Mouse (Mus musculus): ENCODE measurements around the gene Kcnj4. TPM values are rescaled to one million over a fixed set of nuclear protein-coding genes. Genes with fewer than 3 reads are reported as not detected.

The Kcnj4 gene
- polyA plus RNA-seq, 1 experiment from 2014 or later: 0.09 TPM

GRCm38 (mm10) chr15:79509998-79510397 lies 5.0 kb upstream of the Kcnj4 start:
- ATAC-seq (ENCODE audit: borderline replicate concordance, extremely low read depth, low FRiP score, low TSS enrichment): no peak
- H3K27me3 ChIP-seq: peaks cover 97% of the 10 kb centered on the region

GRCm38 (mm10) chr15:79507055-79507828 lies 2.2 kb upstream of the Kcnj4 start:
- peaks cover 28% of the 10 kb centered on the region for H3K4me1 ChIP-seq
- no peaks in the 10 kb centered on the region for H3K36me3 ChIP-seq

More at GRCm38 (mm10) chr15:79509998-79510397, 5.0 kb upstream of the Kcnj4 start:
- WGBS: 20% methylated on average over 6 of the region's 6 CpGs
- Histone ChIP-seq H3K4me1 (peaks cover 24% of the 10 kb centered on the region), H3K4me2 (no peak overlapping the region), H3K9me3 (no peaks in the 10 kb centered on the region), H3K4me3 (no peak overlapping the region), H3K27ac (no peak overlapping the region), H3K36me3 (no peaks in the 10 kb centered on the region), H3K9ac (no peak overlapping the region)

GRCm38 (mm10) chr15:79506460-79506859 lies 1.4 kb upstream of the Kcnj4 start:
- Histone ChIP-seq H3K9ac (no peak overlapping the region), H3K4me3 (peak overlapping the region; percentile 61; the same call in 1 of the 2 replicates), H3K27me3 (peaks cover 98% of the 10 kb centered on the region), H3K27ac (no peak overlapping the region), H3K9me3 (no peaks in the 10 kb centered on the region), H3K4me1 (peaks cover 21% of the 10 kb centered on the region), H3K4me2 (peak overlapping the region; percentile 97), H3K36me3 (no peaks in the 10 kb centered on the region)
- ATAC-seq (ENCODE audit: borderline replicate concordance, extremely low read depth, low FRiP score, low TSS enrichment): no peak
- 25% methylated on average over 7 of the region's 7 CpGs for WGBS

More at GRCm38 (mm10) chr15:79507055-79507828, 2.2 kb upstream of the Kcnj4 start:
- Histone ChIP-seq H3K4me2 (no peak overlapping the region), H3K4me3 (no peak overlapping the region), H3K27ac (no peak overlapping the region), H3K27me3 (peaks cover 98% of the 10 kb centered on the region), H3K9ac (no peak overlapping the region), H3K9me3 (no peaks in the 10 kb centered on the region)
- WGBS: 47% methylated on average over 31 of the region's 31 CpGs
- ATAC-seq (ENCODE audit: borderline replicate concordance, extremely low read depth, low FRiP score, low TSS enrichment): no peak

GRCm38 (mm10) chr15:79505616-79506283 lies 709 bp upstream of the Kcnj4 start:
- Histone ChIP-seq H3K27ac (no peak overlapping the region), H3K27me3 (peaks cover 98% of the 10 kb centered on the region), H3K36me3 (no peaks in the 10 kb centered on the region), H3K4me1 (peaks cover 16% of the 10 kb centered on the region), H3K4me2 (peak overlapping the region; percentile 97), H3K9ac (peak overlapping the region; percentile 56), H3K9me3 (no peaks in the 10 kb centered on the region), H3K4me3 (peak overlapping the region; percentile 61)
- 1% methylated on average over 65 of the region's 71 CpGs for WGBS
- peak; percentile 36; the same call in 1 of the 2 replicates for ATAC-seq (ENCODE audit: borderline replicate concordance, extremely low read depth, low FRiP score, low TSS enrichment)

GRCm38 (mm10) chr15:79503438-79503837 lies 1.6 kb downstream of the Kcnj4 start:
- Histone ChIP-seq H3K4me2 (no peak overlapping the region), H3K9me3 (no peaks in the 10 kb centered on the region), H3K27me3 (peaks cover 91% of the 10 kb centered on the region), H3K9ac (no peak overlapping the region), H3K36me3 (no peaks in the 10 kb centered on the region), H3K4me3 (no peak overlapping the region), H3K27ac (no peak overlapping the region), H3K4me1 (peaks cover 16% of the 10 kb centered on the region)
- 64% methylated on average over 5 of the region's 5 CpGs for WGBS
- no peak for ATAC-seq (ENCODE audit: borderline replicate concordance, extremely low read depth, low FRiP score, low TSS enrichment)

- Histone ChIP-seq H3K4me3 (no peak overlapping the region), H3K9ac (no peak overlapping the region), H3K36me3 (no peaks in the 10 kb centered on the region), H3K9me3 (no peaks in the 10 kb centered on the region), H3K27me3 (peaks cover 91% of the 10 kb centered on the region), H3K27ac (no peak overlapping the region), H3K4me1 (peaks cover 16% of the 10 kb centered on the region), H3K4me2 (no peak overlapping the region)
- WGBS: 14% methylated on average over 18 of the region's 18 CpGs
- ATAC-seq (ENCODE audit: borderline replicate concordance, extremely low read depth, low FRiP score, low TSS enrichment): no peak
Measured at GRCm38 (mm10) chr15:79502891-79503341, 2.1 kb downstream of the Kcnj4 start.

- Histone ChIP-seq H3K4me2 (no peak overlapping the region), H3K9ac (no peak overlapping the region), H3K4me1 (peaks cover 6% of the 10 kb centered on the region), H3K27ac (no peak overlapping the region), H3K4me3 (no peak overlapping the region), H3K9me3 (no peaks in the 10 kb centered on the region), H3K36me3 (no peaks in the 10 kb centered on the region), H3K27me3 (peaks cover 67% of the 10 kb centered on the region)
- ATAC-seq (ENCODE audit: borderline replicate concordance, extremely low read depth, low FRiP score, low TSS enrichment): no peak
- 71% methylated on average over 17 of the region's 17 CpGs for whole genome bisulfite sequencing
Measured at GRCm38 (mm10) chr15:79500110-79500509, 4.9 kb downstream of the Kcnj4 start.

- no peaks in the 10 kb centered on the region for H3K36me3 ChIP-seq
- no peaks in the 10 kb centered on the region for H3K9me3 ChIP-seq
- no peaks in the 10 kb centered on the region for H3K4me1 ChIP-seq
- WGBS: 29% methylated on average over 18 of the region's 18 CpGs
- H3K27me3 ChIP-seq: peaks cover 53% of the 10 kb centered on the region
- ATAC-seq (ENCODE audit: borderline replicate concordance, extremely low read depth, low FRiP score, low TSS enrichment): no peak
- H3K27ac ChIP-seq: no peak overlapping the region
- H3K4me2 ChIP-seq: no peak overlapping the region
- no peak overlapping the region for H3K9ac ChIP-seq
- no peak overlapping the region for H3K4me3 ChIP-seq
Measured at GRCm38 (mm10) chr15:79493527-79493926, 11.5 kb downstream of the Kcnj4 start.

- no peaks in the 10 kb centered on the region for H3K9me3 ChIP-seq
- H3K4me1 ChIP-seq: no peaks in the 10 kb centered on the region
- no peak for ATAC-seq (ENCODE audit: borderline replicate concordance, extremely low read depth, low FRiP score, low TSS enrichment)
- 50% methylated on average over 11 of the region's 11 CpGs for WGBS
- H3K36me3 ChIP-seq: no peaks in the 10 kb centered on the region
- H3K9ac ChIP-seq: no peak overlapping the region
- no peak overlapping the region for H3K27ac ChIP-seq
- peaks cover 38% of the 10 kb centered on the region for H3K27me3 ChIP-seq
- H3K4me3 ChIP-seq: no peak overlapping the region
- no peak overlapping the region for H3K4me2 ChIP-seq
Measured at GRCm38 (mm10) chr15:79489463-79489862, 15.6 kb downstream of the Kcnj4 start.

GRCm38 (mm10) chr15:79481181-79481688 lies 23.8 kb downstream of the Kcnj4 start:
- 14% methylated on average over 15 of the region's 15 CpGs for whole genome bisulfite sequencing
- Histone ChIP-seq H3K4me3 (no peak overlapping the region), H3K36me3 (no peaks in the 10 kb centered on the region), H3K9me3 (no peaks in the 10 kb centered on the region), H3K4me1 (no peaks in the 10 kb centered on the region), H3K9ac (no peak overlapping the region), H3K27me3 (peaks cover 20% of the 10 kb centered on the region; the same call in 1 of the 2 replicates), H3K27ac (no peak overlapping the region), H3K4me2 (peak overlapping the region; percentile 42)
- peak; percentile 45; the same call in 1 of the 2 replicates for ATAC-seq (ENCODE audit: borderline replicate concordance, extremely low read depth, low FRiP score, low TSS enrichment)

GRCm38 (mm10) chr15:79477227-79477626 lies 27.8 kb downstream of the Kcnj4 start:
- Histone ChIP-seq H3K36me3 (no peaks in the 10 kb centered on the region), H3K4me1 (no peaks in the 10 kb centered on the region), H3K4me2 (no peak overlapping the region), H3K4me3 (no peak overlapping the region), H3K27me3 (peaks cover 19% of the 10 kb centered on the region; the same call in 1 of the 2 replicates), H3K27ac (no peak overlapping the region), H3K9ac (no peak overlapping the region), H3K9me3 (no peaks in the 10 kb centered on the region)
- no peak for ATAC-seq (ENCODE audit: borderline replicate concordance, extremely low read depth, low FRiP score, low TSS enrichment)
- WGBS: 26% methylated on average over 6 of the region's 6 CpGs
